In the genomic region with DNA sequence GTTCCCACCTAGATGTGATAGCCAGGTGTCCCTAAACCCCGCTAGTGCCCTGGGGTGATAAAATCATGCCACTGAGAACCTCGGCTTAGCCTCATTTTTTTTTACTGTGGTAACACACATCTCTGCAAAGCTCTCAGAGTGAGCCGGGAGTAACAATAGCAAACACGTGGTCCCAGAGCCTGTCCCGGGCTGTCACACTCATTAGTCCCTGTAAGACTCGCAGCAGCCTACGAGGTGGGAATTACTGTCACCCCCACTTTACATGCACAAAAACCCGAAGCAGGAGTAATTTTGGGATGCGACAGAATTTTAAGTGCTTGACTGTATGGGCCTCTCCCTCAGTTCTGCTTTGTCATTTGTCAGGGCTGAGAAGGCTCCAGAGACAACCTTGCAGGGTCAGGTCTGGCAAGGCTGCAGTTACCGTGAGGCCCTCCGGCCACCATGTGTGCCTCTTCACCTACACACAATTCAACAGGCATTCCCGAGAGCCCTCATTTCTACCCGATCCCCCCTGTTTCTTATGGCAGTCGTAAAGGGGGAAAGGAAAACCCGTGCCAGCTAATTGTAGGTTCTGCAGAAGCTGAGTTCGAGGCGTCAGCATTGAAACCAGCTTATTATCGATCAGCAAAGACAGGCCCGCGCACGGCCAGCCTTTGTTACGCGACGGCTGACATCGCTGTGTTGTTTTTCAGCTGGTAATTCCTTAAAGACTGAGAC, we compare ENCODE assay signal across 20 mouse cellular contexts.
DNase-seq lines count a peak whose midpoint lies in the region; ATAC-seq lines count a peak whose summit lies in the region.
"Had no signal": no experiment of that assay in that cellular context is flagged by ENCODE, and none has a peak within 500 bp of the region (broad histone marks: within the 10 kb centered on the region; RNA-seq: fewer than 3 reads in every experiment).

No protein-coding gene starts in this region.

- no peak overlapping the region for H3K4me3 ChIP-seq in neural tube, embryonic 11.5 days (ENCODE audit: low read depth, low read length)
- no peak overlapping the region for H3K4me3 ChIP-seq in hindbrain, embryonic 13.5 days
- no peak overlapping the region for H3K4me3 ChIP-seq in midbrain, embryonic 14.5 days (replicated peaks; ENCODE audit: low read depth, low read length)
- H3K4me3 ChIP-seq: embryonic facial prominence, embryonic 13.5 days; intestine, embryonic 15.5 days; limb, embryonic 12.5 days had no signal

- no peak overlapping the region for H3K4me2 ChIP-seq in neural tube, embryonic 11.5 days (ENCODE audit: low read depth)
- H3K4me2 ChIP-seq in hindbrain, embryonic 13.5 days = no peak overlapping the region
- no peak overlapping the region for H3K4me2 ChIP-seq in midbrain, embryonic 14.5 days (ENCODE audit: low read length)
- H3K4me2 ChIP-seq: embryonic facial prominence, embryonic 13.5 days; intestine, embryonic 15.5 days; limb, embryonic 12.5 days had no signal

- H3K9ac ChIP-seq in neural tube, embryonic 11.5 days (ENCODE audit: low read length) = no peak overlapping the region
- no peak overlapping the region for H3K9ac ChIP-seq in hindbrain, embryonic 13.5 days
- no peak overlapping the region for H3K9ac ChIP-seq in midbrain, embryonic 14.5 days (replicated peaks; ENCODE audit: low read length)
- H3K9ac ChIP-seq: embryonic facial prominence, embryonic 13.5 days; intestine, embryonic 15.5 days; limb, embryonic 12.5 days; liver, embryonic 14.5 days had no signal

- 37% methylated on average over 25 of the region's 25 CpGs for WGBS in neural tube, embryonic 11.5 days
- 30% methylated on average over 25 of the region's 25 CpGs for WGBS in hindbrain, embryonic 13.5 days
- WGBS in midbrain, embryonic 14.5 days = 16% methylated on average over 25 of the region's 25 CpGs

- no peaks in the 10 kb centered on the region for H3K36me3 ChIP-seq in neural tube, embryonic 11.5 days (ENCODE audit: control insufficient read depth, insufficient read depth, low read length)
- no peaks in the 10 kb centered on the region for H3K36me3 ChIP-seq in hindbrain, embryonic 13.5 days
- H3K36me3 ChIP-seq in midbrain, embryonic 14.5 days (ENCODE audit: control insufficient read depth, insufficient read depth, low read length) = no peaks in the 10 kb centered on the region
- H3K36me3 ChIP-seq: embryonic facial prominence, embryonic 13.5 days; intestine, embryonic 15.5 days; limb, embryonic 12.5 days had no signal

- no peaks in the 10 kb centered on the region for H3K9me3 ChIP-seq in neural tube, embryonic 11.5 days (ENCODE audit: control insufficient read depth, low read length)
- no peaks in the 10 kb centered on the region for H3K9me3 ChIP-seq in hindbrain, embryonic 13.5 days
- no peaks in the 10 kb centered on the region for H3K9me3 ChIP-seq in midbrain, embryonic 14.5 days (ENCODE audit: control insufficient read depth, low read length)
- H3K9me3 ChIP-seq: embryonic facial prominence, embryonic 13.5 days; intestine, embryonic 15.5 days; limb, embryonic 12.5 days had no signal

- H3K4me1 ChIP-seq in neural tube, embryonic 11.5 days (ENCODE audit: control insufficient read depth, insufficient read depth, low read length) = peaks cover 14% of the 10 kb centered on the region
- peaks cover 65% of the 10 kb centered on the region for H3K4me1 ChIP-seq in hindbrain, embryonic 13.5 days (replicated peaks)
- peaks cover 61% of the 10 kb centered on the region for H3K4me1 ChIP-seq in midbrain, embryonic 14.5 days (ENCODE audit: control insufficient read depth, insufficient read depth, low read length)
- H3K4me1 ChIP-seq: embryonic facial prominence, embryonic 13.5 days; intestine, embryonic 15.5 days had no signal

- no peak overlapping the region for H3K27ac ChIP-seq in neural tube, embryonic 11.5 days (ENCODE audit: low read depth, low read length)
- H3K27ac ChIP-seq in hindbrain, embryonic 13.5 days = peak overlapping the region; percentile 73
- H3K27ac ChIP-seq in midbrain, embryonic 14.5 days (replicated peaks; ENCODE audit: low read depth, low read length) = peak overlapping the region; percentile 74
- H3K27ac ChIP-seq: embryonic facial prominence, embryonic 13.5 days; intestine, embryonic 15.5 days; limb, embryonic 12.5 days; liver, embryonic 14.5 days had no signal

- H3K27me3 ChIP-seq in neural tube, embryonic 11.5 days (ENCODE audit: control insufficient read depth, insufficient read depth, low read length) = peaks cover 9% of the 10 kb centered on the region
- H3K27me3 ChIP-seq in hindbrain, embryonic 13.5 days = 0 out of 2 replicates have a peak, but pooled peaks cover 3% of the 10 kb centered on the region
- H3K27me3 ChIP-seq in midbrain, embryonic 14.5 days (ENCODE audit: control insufficient read depth, insufficient read depth, low read length) = no peaks in the 10 kb centered on the region
- H3K27me3 ChIP-seq: embryonic facial prominence, embryonic 13.5 days; intestine, embryonic 15.5 days had no signal

- peak; percentile 40 for DNase-seq in neural tube, embryonic 11.5 days (ENCODE audit: low spot score)
- DNase-seq in neural tube, embryonic 10.5 days (ENCODE audit: extremely low spot score, low spot score) = no peak
- DNase-seq in midbrain, embryonic 14.5 days = peak; percentile 68
- peak; percentile 4 for DNase-seq in yolk sac, embryonic 10.5 days (ENCODE audit: low spot score)
- no peak for DNase-seq in adrenal gland, adult (ENCODE audit: inconsistent age in 2 of 2, low spot score in 1 of 2)
- no peak for DNase-seq in layer of hippocampus, postnatal 14 days (ENCODE audit: low spot score in 2 of 2)
- DNase-seq in spleen, adult 12 weeks (ENCODE audit: low spot score) = no peak
- DNase-seq: cerebellum, adult 11-12 months; gastrocnemius, postnatal 10 days; heart, postnatal 14 days; kidney, postnatal 25 days; lung, postnatal 14 days; right cerebral cortex, postnatal 25 days; thymus, postnatal 4 days had no signal

- no peak for ATAC-seq in neural tube, embryonic 11.5 days (ENCODE audit: insufficient read depth, low FRiP score, low TSS enrichment)
- no peak for ATAC-seq in hindbrain, embryonic 13.5 days (ENCODE audit: low FRiP score)
- no peak; the same call in 1 of the 2 replicates for ATAC-seq in midbrain, embryonic 14.5 days (ENCODE audit: low FRiP score, low TSS enrichment)
- ATAC-seq: activated CD4-positive, CD25-positive, alpha-beta regulatory T cell, adult 4 months; intestine, embryonic 15.5 days had no signal

Comparison
In these comparisons a context has a peak if more than half of its experiments do, and no peak if none do; other contexts are left out.
1. DNase-seq: peak in neural tube, embryonic 11.5 days (single experiment), midbrain, embryonic 14.5 days (single experiment) and yolk sac, embryonic 10.5 days (single experiment); none in neural tube, embryonic 10.5 days (single experiment), adrenal gland, adult (0 of 2), layer of hippocampus, postnatal 14 days (0 of 2) and spleen, adult 12 weeks (single experiment).